Mouse (Mus musculus) myocyte (in vitro differentiated cells): ENCODE measurements at regions not wholly inside any gene's neighbourhood (a gene's known extent, or its start where the extent isn't known, plus 50 kb on each side); places are given as distances from the start of the nearest gene placed in this dataset.

Experiments
- H3K27me3 ChIP-seq: one replicate; pipeline ENCODE4 v1.6.1; 2011; ENCODE audit not compliant: control insufficient read depth, insufficient read depth, insufficient read length
- H3K36me3 ChIP-seq: one replicate; pipeline ENCODE4 v1.6.1; 2011; ENCODE audit not compliant: control insufficient read depth, insufficient read depth
- H3K4me2 ChIP-seq: one replicate; pipeline ENCODE4 v1.6.1; 2011; ENCODE audit warnings: low read depth, control low read depth
- H3K4me3 ChIP-seq: one replicate; pipeline ENCODE4 v1.5.1; 2011; ENCODE audit warnings: mild to moderate bottlenecking, control low read depth, moderate library complexity
- H3K79me2 ChIP-seq: one replicate; pipeline ENCODE4 v1.6.1; 2011; ENCODE audit not compliant: control insufficient read depth, insufficient read depth
- H3ac ChIP-seq: one replicate; pipeline ENCODE4 v1.6.1; 2011; ENCODE audit not compliant: control insufficient read depth, insufficient read length
- CEBPB ChIP-seq: IDR thresholded peaks from 2 replicates; pipeline ENCODE4 v1.6.1; 2011; ENCODE audit warnings: mild to moderate bottlenecking, moderate library complexity; ENCODE audit not compliant: poor library complexity, insufficient read depth, severe bottlenecking
- E2F4 ChIP-seq: IDR thresholded peaks from one replicate; pipeline ENCODE4 v1.6.1; 2011; ENCODE audit warnings: mild to moderate bottlenecking, control low read depth, moderate library complexity; ENCODE audit not compliant: insufficient read depth
- MAX ChIP-seq: IDR thresholded peaks from one replicate; pipeline ENCODE4 v1.6.1; 2011; ENCODE audit warnings: low read depth, mild to moderate bottlenecking, control low read depth
- MYOD1 ChIP-seq, 3 experiments: IDR thresholded peaks; one replicate each; pipeline ENCODE4 v1.6.1; 2011; ENCODE audit warnings: control low read depth in 2 of 3, low read depth in 2 of 3, mild to moderate bottlenecking in 2 of 3, moderate library complexity in 1 of 3; ENCODE audit not compliant: insufficient read length in 2 of 3, control insufficient read depth in 1 of 3
- MYOG ChIP-seq, 3 experiments: IDR thresholded peaks; one replicate each; pipeline ENCODE4 v1.6.1; 2011; ENCODE audit warnings: control low read depth in 2 of 3, low read depth in 2 of 3, mild to moderate bottlenecking in 2 of 3; ENCODE audit not compliant: insufficient read length in 2 of 3, control insufficient read depth in 1 of 3, insufficient read depth in 1 of 3
- POLR2A ChIP-seq: IDR thresholded peaks from one replicate; pipeline ENCODE4 v1.6.1; 2011; ENCODE audit warnings: low read depth, mild to moderate bottlenecking, control low read depth, moderate library complexity; ENCODE audit not compliant: insufficient read length
- POLR2AphosphoS2 ChIP-seq: IDR thresholded peaks from one replicate; pipeline ENCODE4 v1.6.1; 2011; ENCODE audit warnings: low read depth, control low read depth; ENCODE audit not compliant: insufficient read length
- REST ChIP-seq: IDR thresholded peaks from one replicate; pipeline ENCODE4 v1.6.1; 2011; ENCODE audit warnings: mild to moderate bottlenecking, control low read depth, moderate library complexity; ENCODE audit not compliant: insufficient read depth, insufficient read length
- SRF ChIP-seq: IDR thresholded peaks from one replicate; pipeline ENCODE4 v1.6.1; 2011; ENCODE audit warnings: low read depth; ENCODE audit not compliant: control insufficient read depth, insufficient read length
- TCF12 ChIP-seq: IDR thresholded peaks from one replicate; pipeline ENCODE4 v1.6.1; 2011; ENCODE audit warnings: mild to moderate bottlenecking, control low read depth; ENCODE audit not compliant: poor library complexity, insufficient read depth, severe bottlenecking
- TCF3 ChIP-seq: IDR thresholded peaks from one replicate; pipeline ENCODE4 v1.6.1; 2011; ENCODE audit warnings: low read depth, control low read depth; ENCODE audit not compliant: insufficient read length
- USF1 ChIP-seq: IDR thresholded peaks from one replicate; pipeline ENCODE4 v1.6.1; 2011; ENCODE audit warnings: low read depth, mild to moderate bottlenecking, control low read depth, moderate library complexity

DNA sequence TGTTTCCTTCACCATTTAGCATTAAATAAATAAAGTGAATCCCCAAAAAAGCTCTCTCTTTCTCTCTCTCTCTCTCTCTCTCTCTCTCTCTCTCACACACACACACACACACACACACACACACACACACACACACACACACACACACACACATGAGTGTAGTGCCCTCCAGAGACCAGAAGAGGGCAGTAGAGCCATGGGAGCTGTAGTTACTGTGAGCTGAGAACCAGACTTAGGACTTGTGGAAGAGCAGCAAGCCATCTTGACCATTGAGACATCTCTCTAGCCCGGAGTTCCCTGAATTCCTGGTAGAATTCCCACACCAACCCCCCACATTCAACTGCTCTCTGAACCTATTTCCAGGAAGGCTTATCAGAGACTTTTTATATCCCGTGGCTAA lies 190.3 kb downstream of the Rplp1 start:
- H3ac ChIP-seq = no peak overlapping the region
- no peaks in the 10 kb centered on the region for H3K79me2 ChIP-seq
- no peak for TF ChIP-seq REST
- TF ChIP-seq POLR2AphosphoS2 = no peak
- TF ChIP-seq MAX = no peak
- TF ChIP-seq MYOG (IDR thresholded peaks at IDR 0.05; ENCODE audit: control insufficient read depth in 1 of 3, insufficient read depth in 1 of 3, insufficient read length in 2 of 3, low read depth in 2 of 3) = no peak
- TF ChIP-seq USF1 = no peak
- TF ChIP-seq SRF = no peak
- peaks cover 11% of the 10 kb centered on the region for H3K27me3 ChIP-seq
- no peak overlapping the region for H3K4me2 ChIP-seq
- no peaks in the 10 kb centered on the region for H3K36me3 ChIP-seq
- no peak overlapping the region for H3K4me3 ChIP-seq

DNA sequence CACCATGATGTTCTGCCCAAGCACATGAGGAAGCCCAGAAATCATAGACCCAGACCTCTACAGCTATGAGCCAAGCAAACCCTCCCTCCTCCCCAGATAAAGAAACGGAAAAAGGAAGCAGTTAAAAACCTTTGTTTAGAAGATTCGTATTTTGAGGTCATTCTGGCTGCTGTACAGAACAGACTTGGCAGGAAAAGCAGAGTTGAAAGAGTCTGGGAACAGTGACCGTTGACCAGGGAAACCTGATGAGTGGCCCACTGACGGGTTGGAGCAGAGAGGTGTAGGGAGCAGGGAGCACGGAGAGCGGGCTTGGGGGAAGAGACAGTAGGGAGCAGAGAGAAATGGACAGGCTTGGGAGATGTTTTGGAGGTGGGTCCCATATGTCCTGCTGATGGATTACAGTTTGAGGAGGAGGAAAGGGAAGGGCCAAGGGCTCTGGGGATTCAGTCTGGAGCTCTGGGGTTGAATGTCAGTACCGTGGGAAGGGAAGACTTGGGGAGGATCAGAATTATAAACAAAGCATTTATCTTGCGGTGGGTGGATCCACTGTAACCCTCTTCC lies 191.2 kb downstream of the Rplp1 start:
- TF ChIP-seq SRF = no peak
- no peak for TF ChIP-seq MAX
- H3K4me3 ChIP-seq = no peak overlapping the region

DNA sequence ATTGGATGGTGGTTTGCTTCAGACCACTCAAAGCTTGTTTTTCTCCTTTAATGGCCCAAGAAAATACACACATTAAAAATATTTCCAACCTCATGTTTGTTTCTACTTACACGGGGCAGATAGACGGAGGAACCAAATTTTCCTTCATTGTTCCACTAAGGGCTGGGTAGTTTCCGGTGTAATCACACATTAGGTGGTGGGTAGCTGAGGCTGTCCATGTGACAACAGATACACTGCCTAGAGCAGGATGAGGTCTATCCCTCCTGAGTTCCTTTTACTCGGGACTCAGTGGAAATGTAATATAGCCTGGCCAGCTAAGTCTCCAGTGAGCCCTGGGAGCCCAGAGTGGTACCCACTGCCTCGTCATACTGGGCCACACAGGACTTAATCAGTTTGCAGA lies 192.5 kb downstream of the Rplp1 start:
- Histone ChIP-seq H3K79me2 (no peaks in the 10 kb centered on the region), H3K4me3 (no peak overlapping the region), H3ac (no peak overlapping the region), H3K27me3 (peaks cover 11% of the 10 kb centered on the region), H3K36me3 (no peaks in the 10 kb centered on the region), H3K4me2 (no peak overlapping the region)
- TF ChIP-seq E2F4 (no peak), USF1 (no peak), REST (no peak), MYOG (IDR thresholded peaks at IDR 0.05; ENCODE audit: control insufficient read depth in 1 of 3, insufficient read depth in 1 of 3, insufficient read length in 2 of 3, low read depth in 2 of 3) (no peak), SRF (no peak), CEBPB (no peak), TCF12 (no peak)

More for the DNA sequence above, 191.2 kb downstream of the Rplp1 start:
- no peak overlapping the region for H3ac ChIP-seq
- no peak overlapping the region for H3K4me2 ChIP-seq
- H3K79me2 ChIP-seq = no peaks in the 10 kb centered on the region
- peaks cover 11% of the 10 kb centered on the region for H3K27me3 ChIP-seq
- no peaks in the 10 kb centered on the region for H3K36me3 ChIP-seq

DNA sequence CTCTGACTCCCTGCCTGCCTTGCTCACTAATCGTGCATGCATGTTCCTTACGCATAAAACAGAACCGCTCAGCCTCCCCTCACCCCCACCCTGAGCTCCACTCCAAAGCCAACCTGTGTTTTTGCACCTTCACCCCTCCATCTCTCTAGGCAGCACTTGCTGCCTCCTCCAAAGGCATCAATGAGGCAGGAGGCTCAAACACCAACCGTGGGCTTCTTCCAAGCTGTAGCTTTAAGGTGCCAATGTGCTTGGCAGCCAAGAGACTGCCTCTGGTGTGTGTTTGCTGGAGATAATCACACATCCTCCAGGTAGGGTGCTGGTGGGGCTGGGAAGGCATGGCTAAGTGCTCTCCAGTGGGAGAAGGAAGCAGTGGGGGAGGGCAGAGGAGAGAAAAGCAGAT lies 193.3 kb downstream of the Rplp1 start:
- H3K27me3 ChIP-seq = peaks cover 11% of the 10 kb centered on the region
- no peak overlapping the region for H3K4me2 ChIP-seq
- no peaks in the 10 kb centered on the region for H3K79me2 ChIP-seq
- H3K4me3 ChIP-seq = no peak overlapping the region
- H3ac ChIP-seq = no peak overlapping the region
- no peaks in the 10 kb centered on the region for H3K36me3 ChIP-seq
- no peak for TF ChIP-seq MAX
- TF ChIP-seq TCF12 = no peak
- no peak for TF ChIP-seq POLR2A
- no peak for TF ChIP-seq TCF3
- TF ChIP-seq USF1 = no peak
- no peak for TF ChIP-seq POLR2AphosphoS2
- TF ChIP-seq REST = no peak
- no peak for TF ChIP-seq MYOD1 (IDR thresholded peaks at IDR 0.05; ENCODE audit: control insufficient read depth in 1 of 3, insufficient read length in 2 of 3, low read depth in 2 of 3)
- no peak for TF ChIP-seq MYOG (IDR thresholded peaks at IDR 0.05; ENCODE audit: control insufficient read depth in 1 of 3, insufficient read depth in 1 of 3, insufficient read length in 2 of 3, low read depth in 2 of 3)
- no peak for TF ChIP-seq SRF
- no peak for TF ChIP-seq E2F4

DNA sequence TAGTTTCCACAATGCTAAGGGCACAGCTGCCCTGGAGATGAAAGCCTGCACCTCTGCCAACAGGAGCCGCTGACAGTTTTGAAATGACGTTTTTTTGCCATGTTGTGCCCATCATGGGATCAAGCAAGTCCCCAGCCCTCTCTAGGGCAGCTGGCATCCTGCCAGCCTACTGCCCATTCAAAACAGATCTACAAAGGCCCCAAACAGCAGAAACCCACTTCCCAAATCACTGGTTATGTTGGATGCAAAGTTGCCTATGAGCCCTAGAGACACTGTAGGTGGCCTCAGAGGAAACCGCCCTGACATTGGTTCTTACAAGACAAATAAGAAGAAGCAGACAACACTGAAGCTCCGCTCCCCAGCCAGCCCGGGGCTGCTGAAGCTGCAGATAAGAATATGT lies 194.1 kb downstream of the Rplp1 start:
- Histone ChIP-seq H3K79me2 (no peaks in the 10 kb centered on the region), H3K4me3 (no peak overlapping the region), H3K36me3 (no peaks in the 10 kb centered on the region), H3K4me2 (no peak overlapping the region), H3K27me3 (peaks cover 16% of the 10 kb centered on the region), H3ac (no peak overlapping the region)
- no peak for TF ChIP-seq POLR2A
- TF ChIP-seq POLR2AphosphoS2 = no peak
- no peak for TF ChIP-seq E2F4
- no peak for TF ChIP-seq MAX
- TF ChIP-seq SRF = no peak
- TF ChIP-seq MYOG (IDR thresholded peaks at IDR 0.05; ENCODE audit: control insufficient read depth in 1 of 3, insufficient read depth in 1 of 3, insufficient read length in 2 of 3, low read depth in 2 of 3) = no peak
- no peak for TF ChIP-seq REST
- TF ChIP-seq TCF12 = no peak
- no peak for TF ChIP-seq CEBPB
- TF ChIP-seq USF1 = no peak
- no peak for TF ChIP-seq MYOD1 (IDR thresholded peaks at IDR 0.05; ENCODE audit: control insufficient read depth in 1 of 3, insufficient read length in 2 of 3, low read depth in 2 of 3)
- TF ChIP-seq TCF3 = no peak
